Mouse (Mus musculus): ENCODE data around the gene Aspscr1. TPM values are rescaled to one million over a fixed set of nuclear protein-coding genes. Genes with fewer than 3 reads are reported as not detected.

Aspscr1 gene
- polyA plus RNA-seq, 1 experiment from 2014 or later = 90.4 TPM

GRCm38 (mm10) chr11:120630401-120630871 is 42.3 kb upstream of the Aspscr1 start:
- peak overlapping the region; percentile 19 for H3K4me3 ChIP-seq
- peaks cover 48% of the 10 kb centered on the region for H3K4me1 ChIP-seq (replicated peaks)

DNA sequence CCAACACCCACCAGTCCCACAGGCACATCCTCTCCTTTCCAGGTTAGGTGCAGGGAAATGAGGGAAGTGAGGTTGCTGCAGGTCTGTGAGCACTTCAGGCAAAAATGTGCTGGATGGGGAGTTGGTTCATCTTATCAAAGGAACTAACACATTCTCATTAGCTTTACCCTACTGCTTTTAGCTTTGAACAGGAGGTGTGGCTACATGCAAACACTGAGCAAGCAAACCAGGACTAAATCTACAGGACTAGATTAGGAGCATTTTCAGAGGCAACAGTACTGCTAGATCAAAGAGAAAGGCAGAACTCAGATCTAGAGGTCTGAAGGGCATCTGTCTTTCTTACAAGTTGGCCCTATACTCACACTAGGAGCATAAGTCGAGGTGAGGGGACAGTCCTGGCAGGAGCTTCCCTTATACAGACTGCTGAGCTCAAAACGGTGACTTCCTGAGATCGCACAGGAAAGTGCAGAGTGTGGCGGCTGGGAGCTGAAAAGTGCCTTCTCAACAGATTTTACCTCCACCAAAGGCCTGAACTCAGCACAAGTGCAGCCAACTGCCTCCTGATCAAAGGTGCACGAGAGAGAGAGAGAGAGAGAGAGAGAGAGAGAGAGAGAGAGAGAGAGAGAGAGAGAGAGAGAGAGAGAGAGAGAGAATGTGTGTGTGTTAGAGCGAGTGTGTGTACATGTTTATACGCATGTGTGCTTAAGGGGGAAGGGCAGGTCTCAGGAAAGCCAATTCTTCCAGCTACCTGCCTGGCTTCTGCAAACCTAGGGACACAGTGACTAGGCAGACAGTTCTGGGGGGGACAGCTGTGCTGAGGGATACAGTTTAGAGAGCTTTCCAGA is 41.7 kb upstream of the Aspscr1 start:
- Histone ChIP-seq H3K9me3 (replicated peaks) (no peaks in the 10 kb centered on the region), H3K27me3 (no peaks in the 10 kb centered on the region)
- WGBS = 36% methylated on average over 7 of the region's 7 CpGs

More at GRCm38 (mm10) chr11:120630401-120630871, 42.3 kb upstream of the Aspscr1 start:
- Histone ChIP-seq H3K9ac (peak overlapping the region; percentile 32; the same call in 1 of the 2 replicates), H3K36me3 (peaks cover 15% of the 10 kb centered on the region), H3K9me3 (replicated peaks) (no peaks in the 10 kb centered on the region), H3K4me2 (peak overlapping the region; percentile 94), H3K27ac (peak overlapping the region; percentile 58), H3K27me3 (no peaks in the 10 kb centered on the region)
- 41% methylated on average over 5 of the region's 5 CpGs for whole genome bisulfite sequencing
- ATAC-seq (replicated peaks; ENCODE audit: insufficient number of reproducible peaks, insufficient read depth, low FRiP score, low read depth) = no peak

DNA sequence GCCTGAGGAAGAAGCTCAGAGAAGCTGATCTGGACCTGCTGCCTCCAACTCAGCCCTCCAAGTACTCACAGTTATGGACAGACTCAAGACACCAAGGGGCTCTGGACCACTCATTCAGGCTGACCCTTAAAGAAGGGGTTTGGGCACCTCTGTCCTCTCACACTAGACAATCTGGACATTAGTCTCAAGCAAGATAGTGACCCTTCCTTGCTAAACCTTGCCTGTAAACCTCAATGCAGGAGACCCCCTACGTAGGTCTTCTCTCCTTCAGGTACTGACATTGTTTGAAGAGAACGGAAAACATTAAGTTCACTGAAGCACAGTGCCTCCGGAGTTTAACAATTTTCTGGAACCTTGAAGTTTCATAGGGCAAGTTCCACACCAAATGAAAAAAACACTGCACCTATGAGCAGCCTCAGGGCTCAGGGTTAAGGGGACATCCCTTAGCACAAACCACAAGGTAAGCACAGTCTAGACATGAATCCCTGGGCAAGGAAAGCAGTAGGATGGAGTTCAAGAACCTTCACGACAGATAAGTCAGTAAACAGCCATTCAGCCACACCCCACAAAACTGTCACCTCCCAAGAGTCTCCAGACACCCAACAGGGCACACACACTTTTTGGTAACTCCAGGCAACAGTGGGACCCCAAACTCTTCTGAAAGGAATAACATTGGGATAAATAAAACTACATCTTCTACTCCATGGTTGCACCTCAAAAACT is 40.9 kb upstream of the Aspscr1 start:
- Histone ChIP-seq H3K27ac (peak overlapping the region; percentile 86; the same call in 1 of the 2 replicates), H3K4me1 (replicated peaks) (peaks cover 44% of the 10 kb centered on the region), H3K9ac (peak overlapping the region; percentile 94), H3K9me3 (replicated peaks) (no peaks in the 10 kb centered on the region), H3K36me3 (peaks cover 15% of the 10 kb centered on the region), H3K27me3 (no peaks in the 10 kb centered on the region), H3K4me2 (peak overlapping the region; percentile 94), H3K4me3 (peak overlapping the region; percentile 95)
- 56% methylated on average over 4 of the region's 4 CpGs for WGBS
- ATAC-seq (replicated peaks; ENCODE audit: insufficient number of reproducible peaks, insufficient read depth, low FRiP score, low read depth) = no peak

More for the DNA sequence above, 41.7 kb upstream of the Aspscr1 start:
- Histone ChIP-seq H3K9ac (peak overlapping the region; percentile 94; the same call in 1 of the 2 replicates), H3K4me3 (peak overlapping the region; percentile 95), H3K4me1 (replicated peaks) (peaks cover 44% of the 10 kb centered on the region), H3K27ac (peak overlapping the region; percentile 58), H3K4me2 (peak overlapping the region; percentile 94), H3K36me3 (peaks cover 15% of the 10 kb centered on the region)
- no peak for ATAC-seq (replicated peaks; ENCODE audit: insufficient number of reproducible peaks, insufficient read depth, low FRiP score, low read depth)

DNA sequence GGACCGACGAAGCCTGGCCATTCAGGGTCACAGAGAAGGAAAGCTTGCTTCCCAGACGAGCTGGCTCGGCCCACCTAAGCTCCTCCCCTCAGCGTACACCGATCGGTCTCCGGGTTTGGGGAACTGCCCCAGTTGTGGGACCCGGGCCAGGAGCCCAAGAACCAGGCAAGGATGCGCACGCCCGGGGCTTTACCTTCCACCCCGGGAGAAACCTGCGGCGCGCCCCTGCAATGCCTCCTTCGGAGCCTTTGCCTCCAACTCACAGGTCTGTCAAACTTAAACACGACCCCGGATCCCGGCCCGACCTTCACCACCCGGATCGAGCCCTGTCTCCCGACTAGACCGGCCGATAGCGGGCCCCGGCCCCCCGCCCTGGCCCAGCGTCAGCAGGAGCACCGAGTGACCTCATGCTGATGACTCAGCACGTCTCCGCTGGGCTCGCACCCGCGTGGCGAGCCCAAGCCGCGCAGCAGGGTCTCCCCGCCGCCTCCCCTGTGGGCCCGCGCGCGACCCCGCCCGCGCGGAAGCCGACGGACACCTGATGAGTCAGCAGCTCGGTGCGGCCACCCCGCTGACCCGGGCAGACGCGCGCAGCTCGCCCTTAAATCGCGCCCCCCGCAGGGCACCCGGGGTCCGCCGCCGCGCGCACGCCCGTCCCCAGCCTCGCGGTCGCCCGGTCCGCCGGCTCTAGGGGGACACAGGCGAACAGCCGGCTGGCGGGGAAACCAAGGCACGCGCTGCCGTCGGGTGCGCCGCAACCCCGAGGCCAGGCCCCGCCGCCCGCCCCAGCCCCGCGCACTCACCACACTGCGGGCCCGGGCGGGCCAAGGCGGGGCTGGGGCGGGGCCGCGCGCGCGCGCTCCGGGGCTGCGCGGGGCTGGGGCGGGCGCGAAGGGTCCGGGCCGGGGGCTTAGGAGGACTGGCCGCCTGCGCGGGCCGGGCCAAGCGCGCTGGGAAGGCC is 39.9 kb upstream of the Aspscr1 start:
- under 1% methylated on average over 114 of the region's 116 CpGs for WGBS
- H3K9me3 ChIP-seq (replicated peaks) = no peaks in the 10 kb centered on the region
- ATAC-seq (replicated peaks; ENCODE audit: insufficient number of reproducible peaks, insufficient read depth, low FRiP score, low read depth) = peak; percentile 80

GRCm38 (mm10) chr11:120633520-120634343 is 39.0 kb upstream of the Aspscr1 start, which contains the start of gene Mafg:
Mafg (minus strand) TSS chr11:120633600.
- Histone ChIP-seq H3K9me3 (replicated peaks) (no peaks in the 10 kb centered on the region), H3K36me3 (peaks cover 5% of the 10 kb centered on the region; the same call in 1 of the 2 replicates), H3K27ac (peak within 1 kb of the TSS; percentile 86), H3K4me3 (peak within 1 kb of the TSS; percentile 95), H3K27me3 (no peaks in the 10 kb centered on the region), H3K4me2 (peak within 1 kb of the TSS; percentile 94), H3K9ac (peak within 1 kb of the TSS; percentile 94), H3K4me1 (replicated peaks) (peaks cover 44% of the 10 kb centered on the region)
- WGBS = 10% methylated on average over 54 of the region's 58 CpGs
- ATAC-seq (replicated peaks; ENCODE audit: insufficient number of reproducible peaks, insufficient read depth, low FRiP score, low read depth) = peak; percentile 88

More for the DNA sequence above, 39.9 kb upstream of the Aspscr1 start:
- peak overlapping the region; percentile 95 for H3K4me3 ChIP-seq
- peaks cover 44% of the 10 kb centered on the region for H3K4me1 ChIP-seq (replicated peaks)
- H3K27ac ChIP-seq = peak overlapping the region; percentile 86
- peaks cover 7% of the 10 kb centered on the region; the same call in 1 of the 2 replicates for H3K36me3 ChIP-seq
- H3K27me3 ChIP-seq = no peaks in the 10 kb centered on the region
- H3K9ac ChIP-seq = peak overlapping the region; percentile 94
- peak overlapping the region; percentile 94 for H3K4me2 ChIP-seq

GRCm38 (mm10) chr11:120634810-120635209 is 38.0 kb upstream of the Aspscr1 start:
- no peak overlapping the region for H3K9ac ChIP-seq
- no peak overlapping the region for H3K4me3 ChIP-seq
- no peak overlapping the region for H3K27ac ChIP-seq
- H3K4me2 ChIP-seq = no peak overlapping the region
- H3K27me3 ChIP-seq = no peaks in the 10 kb centered on the region
- WGBS = 84% methylated on average over 5 of the region's 5 CpGs
- no peak for ATAC-seq (replicated peaks; ENCODE audit: insufficient number of reproducible peaks, insufficient read depth, low FRiP score, low read depth)
- no peaks in the 10 kb centered on the region for H3K36me3 ChIP-seq
- peaks cover 33% of the 10 kb centered on the region for H3K4me1 ChIP-seq (replicated peaks)
- H3K9me3 ChIP-seq (replicated peaks) = no peaks in the 10 kb centered on the region

GRCm38 (mm10) chr11:120641255-120641654 is 31.5 kb upstream of the Aspscr1 start:
- Histone ChIP-seq H3K27me3 (no peaks in the 10 kb centered on the region; the same call in 1 of the 2 replicates), H3K36me3 (no peaks in the 10 kb centered on the region), H3K9ac (0 out of 2 replicates have a peak overlapping the region, but pooled peaks have one; percentile 10), H3K27ac (no peak overlapping the region), H3K4me3 (no peak overlapping the region), H3K9me3 (replicated peaks) (no peaks in the 10 kb centered on the region), H3K4me2 (no peak overlapping the region), H3K4me1 (replicated peaks) (peaks cover 16% of the 10 kb centered on the region)
- WGBS = 57% methylated on average over 9 of the region's 9 CpGs
- ATAC-seq (replicated peaks; ENCODE audit: insufficient number of reproducible peaks, insufficient read depth, low FRiP score, low read depth) = no peak

- Histone ChIP-seq H3K27ac (no peak overlapping the region), H3K9me3 (replicated peaks) (no peaks in the 10 kb centered on the region), H3K27me3 (no peaks in the 10 kb centered on the region; the same call in 1 of the 2 replicates), H3K9ac (no peak overlapping the region; the same call in 1 of the 2 replicates), H3K36me3 (no peaks in the 10 kb centered on the region), H3K4me1 (replicated peaks) (peaks cover 19% of the 10 kb centered on the region), H3K4me3 (no peak overlapping the region), H3K4me2 (no peak overlapping the region)
- ATAC-seq (replicated peaks; ENCODE audit: insufficient number of reproducible peaks, insufficient read depth, low FRiP score, low read depth) = no peak
- WGBS = 81% methylated on average over 8 of the region's 8 CpGs
These were observed 30.9 kb upstream of the Aspscr1 start for GRCm38 (mm10) chr11:120641869-120642268.

GRCm38 (mm10) chr11:120642939-120643600 is 29.7 kb upstream of the Aspscr1 start:
- H3K4me1 ChIP-seq (replicated peaks) = peaks cover 30% of the 10 kb centered on the region
- no peaks in the 10 kb centered on the region; the same call in 1 of the 2 replicates for H3K27me3 ChIP-seq
- H3K36me3 ChIP-seq = no peaks in the 10 kb centered on the region
- H3K9ac ChIP-seq = peak overlapping the region; percentile 70
- peak overlapping the region; percentile 93 for H3K4me2 ChIP-seq
- ATAC-seq (replicated peaks; ENCODE audit: insufficient number of reproducible peaks, insufficient read depth, low FRiP score, low read depth) = peak; percentile 32
- H3K27ac ChIP-seq = peak overlapping the region; percentile 38; the same call in 1 of the 2 replicates
- under 1% methylated on average over 18 of the region's 18 CpGs for WGBS
- no peaks in the 10 kb centered on the region for H3K9me3 ChIP-seq (replicated peaks)
- peak overlapping the region; percentile 60 for H3K4me3 ChIP-seq
